Mouse (Mus musculus): ENCODE data around the gene Fas.

Fas gene

GRCm38 (mm10) chr19:34289948-34290789 lies at the start of gene Fas:
TSS of gene Fas (plus strand) at chr19:34290666.
- DNase-seq (ENCODE audit: low spot score): peak; percentile 36

GRCm38 (mm10) chr19:34241247-34241915 lies 49.1 kb upstream of the Fas start:
- DNase-seq (ENCODE audit: low spot score): no peak

- no peak for DNase-seq (ENCODE audit: low spot score)
Measured at GRCm38 (mm10) chr19:34242925-34243324, 47.5 kb upstream of the Fas start.

- DNase-seq (ENCODE audit: low spot score): peak; percentile 31
Measured at GRCm38 (mm10) chr19:34244056-34244455, 46.4 kb upstream of the Fas start.

GRCm38 (mm10) chr19:34248558-34248957 lies 41.9 kb upstream of the Fas start:
- DNase-seq (ENCODE audit: low spot score): no peak

GRCm38 (mm10) chr19:34250621-34251020 lies 39.8 kb upstream of the Fas start:
- no peak for DNase-seq (ENCODE audit: low spot score)

- DNase-seq (ENCODE audit: low spot score): no peak
Measured at GRCm38 (mm10) chr19:34251900-34252299, 38.6 kb upstream of the Fas start.

- no peak for DNase-seq (ENCODE audit: low spot score)
Measured at GRCm38 (mm10) chr19:34252450-34252849, 38.0 kb upstream of the Fas start.

GRCm38 (mm10) chr19:34254101-34254879 lies 36.2 kb upstream of the Fas start:
- no peak for DNase-seq (ENCODE audit: low spot score)

GRCm38 (mm10) chr19:34254880-34255681 lies 35.4 kb upstream of the Fas start, which contains the start of gene Acta2:
TSS of gene Acta2 (minus strand) at chr19:34255590.
- no peak for DNase-seq (ENCODE audit: low spot score)

GRCm38 (mm10) chr19:34256149-34256548 lies 34.3 kb upstream of the Fas start:
- DNase-seq (ENCODE audit: low spot score): no peak

- no peak for DNase-seq (ENCODE audit: low spot score)
Measured at GRCm38 (mm10) chr19:34256936-34257335, 33.5 kb upstream of the Fas start.

GRCm38 (mm10) chr19:34262273-34262974 lies 28.0 kb upstream of the Fas start:
- no peak for DNase-seq (ENCODE audit: low spot score)

- no peak for DNase-seq (ENCODE audit: low spot score)
Measured at GRCm38 (mm10) chr19:34265604-34266193, 24.8 kb upstream of the Fas start.

GRCm38 (mm10) chr19:34268991-34269390 lies 21.5 kb upstream of the Fas start:
- DNase-seq (ENCODE audit: low spot score): no peak

- no peak for DNase-seq (ENCODE audit: low spot score)
Measured at GRCm38 (mm10) chr19:34270106-34270726, 20.2 kb upstream of the Fas start.

- DNase-seq (ENCODE audit: low spot score): no peak
Measured at GRCm38 (mm10) chr19:34270824-34271464, 19.5 kb upstream of the Fas start.

- no peak for DNase-seq (ENCODE audit: low spot score)
Measured at GRCm38 (mm10) chr19:34273073-34273472, 17.4 kb upstream of the Fas start.

- DNase-seq (ENCODE audit: low spot score): no peak
Measured at GRCm38 (mm10) chr19:34278078-34278477, 12.4 kb upstream of the Fas start.

- no peak for DNase-seq (ENCODE audit: low spot score)
Measured at GRCm38 (mm10) chr19:34283614-34284013, 6.9 kb upstream of the Fas start.
